Mouse (Mus musculus) kidney, adult 2 months (tissue): ENCODE results near the gene Morn2. TPM values are rescaled to one million over a fixed set of nuclear protein-coding genes. Genes with fewer than 3 reads are reported as not detected.
A peak's percentile ranks its signal among the peaks of the same experiment; 100 is the strongest.

Source experiments
- DNase-seq: peaks from one replicate; pipeline ENCODE4 v3.0.0; 2021
- H3K27ac ChIP-seq: fragments of 200-500 bp; 2 replicates; pipeline ENCODE4 v1.5.1; 2012; ENCODE audit warnings: low read depth, low read length, control low read depth, inconsistent platforms; ENCODE audit not compliant: insufficient read depth
- H3K27me3 ChIP-seq: fragments of 200-500 bp; replicated peaks from 2 replicates; pipeline ENCODE4 v1.6.1; 2012; ENCODE audit warnings: mild to moderate bottlenecking, moderate library complexity, low read length, inconsistent platforms; ENCODE audit not compliant: control insufficient read depth, insufficient read depth
- H3K36me3 ChIP-seq: fragments of 200-500 bp; 2 replicates; pipeline ENCODE4 v1.6.1; 2012; ENCODE audit warnings: mild to moderate bottlenecking, moderate library complexity, low read length, inconsistent platforms; ENCODE audit not compliant: control insufficient read depth, insufficient read depth
- H3K4me1 ChIP-seq: fragments of 200-500 bp; 2 replicates; pipeline ENCODE4 v1.6.1; 2011; ENCODE audit warnings: low read length; ENCODE audit not compliant: control insufficient read depth, insufficient read depth
- H3K4me3 ChIP-seq: fragments of 200-500 bp; 2 replicates; pipeline ENCODE4 v1.5.1; 2011; ENCODE audit warnings: mild to moderate bottlenecking, low read depth, low read length, control low read depth; ENCODE audit not compliant: insufficient read depth
- CTCF ChIP-seq: fragments of 200-500 bp; conservative IDR thresholded peaks from 2 replicates; pipeline ENCODE4 v1.5.1; 2011; ENCODE audit warnings: low read depth, mild to moderate bottlenecking, control low read depth, low read length, moderate library complexity, mixed read lengths; ENCODE audit not compliant: insufficient read depth, insufficient read length
- POLR2A ChIP-seq: fragments of 200-500 bp; IDR thresholded peaks from one replicate; pipeline ENCODE4 v1.6.1; 2011; ENCODE audit warnings: low read depth, low read length, control low read depth
- WGBS: fragments of 180-500 bp; shearing (Covaris S2); methylation state at CpG from one replicate; pipeline ENCODE4 v1.1.7; 2018; 5-methylcytosine and 5-hydroxymethylcytosine counted together
- polyA plus RNA-seq: library from polyadenylated mRNA; depleted of rRNA; stranded (reverse); fragments of >200 nt; gene quantifications from 2 replicates; pipeline ENCODE4 v1.2.3, GENCODE M21; 2012

The Morn2 gene
- polyA plus RNA-seq, 1 experiment = 36.5 TPM

DNA sequence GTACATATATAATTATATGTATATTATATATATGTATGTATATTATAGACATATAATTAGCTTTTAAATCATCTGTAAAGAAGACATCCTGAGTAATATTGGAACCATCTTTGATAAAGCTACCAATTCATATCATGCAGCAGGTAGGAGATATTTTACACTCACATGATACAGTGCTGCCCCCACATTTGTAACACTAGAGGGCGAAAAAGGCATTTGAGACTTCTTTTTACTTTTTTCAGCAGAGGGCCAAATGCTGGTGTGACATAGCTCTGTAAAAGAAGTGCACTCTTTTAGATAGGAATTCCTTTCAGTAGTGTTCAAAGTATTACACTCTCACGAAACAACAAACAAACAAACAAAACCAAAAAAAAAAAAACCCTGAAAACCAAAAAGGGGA is 1.1 kb downstream of the Morn2 start:
- WGBS = 22% methylated on average over 2 of the region's 2 CpGs
- Histone ChIP-seq H3K4me1 (no peaks in the 10 kb centered on the region), H3K27me3 (no peaks in the 10 kb centered on the region), H3K27ac (no peak overlapping the region), H3K36me3 (no peaks in the 10 kb centered on the region), H3K4me3 (no peak overlapping the region)
- peak; percentile 31; the same call in 1 of the 2 replicates for TF ChIP-seq CTCF
- TF ChIP-seq POLR2A = no peak
- peak; percentile 64 for DNase-seq

DNA sequence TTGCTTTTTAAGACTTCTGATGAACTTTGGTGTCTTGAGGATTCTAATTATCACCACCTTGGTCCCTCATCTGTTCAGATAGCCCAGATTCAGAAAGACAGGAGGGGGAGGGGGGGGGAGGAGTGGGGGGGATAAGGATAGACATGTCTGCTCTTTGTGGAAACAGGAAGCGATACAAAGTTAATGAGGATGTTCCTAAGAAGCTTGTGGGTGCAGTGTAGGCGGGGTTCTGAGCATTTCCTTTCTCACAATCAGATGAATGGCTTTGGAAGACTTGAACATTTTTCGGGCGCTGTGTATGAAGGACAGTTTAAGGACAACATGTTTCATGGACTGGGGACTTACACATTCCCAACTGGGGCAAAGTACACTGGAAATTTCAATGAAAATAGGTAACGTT is 5.3 kb downstream of the Morn2 start:
- WGBS = 71% methylated on average over 5 of the region's 5 CpGs
- Histone ChIP-seq H3K4me3 (no peak overlapping the region), H3K4me1 (no peaks in the 10 kb centered on the region), H3K27me3 (no peaks in the 10 kb centered on the region), H3K27ac (no peak overlapping the region), H3K36me3 (no peaks in the 10 kb centered on the region)
- no peak for TF ChIP-seq POLR2A
- TF ChIP-seq CTCF = no peak
- no peak for DNase-seq

DNA sequence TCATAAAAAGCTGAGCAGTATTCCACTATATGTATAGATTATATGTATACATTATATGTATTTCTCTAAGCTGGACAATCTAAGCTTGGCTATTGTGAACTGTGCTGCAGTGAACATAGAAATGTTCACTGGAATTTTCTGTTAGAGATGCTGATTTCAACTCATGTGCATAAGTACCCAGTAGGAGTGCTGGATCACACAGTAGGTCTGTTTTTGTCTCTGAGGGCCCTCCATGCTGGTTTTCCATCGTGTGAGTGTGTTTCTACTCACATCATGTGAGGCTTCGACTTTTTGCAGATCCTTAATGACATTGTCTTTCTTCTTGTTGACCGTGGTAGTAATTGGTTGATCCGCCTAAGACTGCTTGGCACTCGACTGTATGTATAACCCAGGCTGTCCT is 8.8 kb downstream of the Morn2 start:
- 93% methylated on average over 5 of the region's 5 CpGs for WGBS
- no peak overlapping the region for H3K4me3 ChIP-seq
- TF ChIP-seq CTCF = no peak
- TF ChIP-seq POLR2A = no peak

DNA sequence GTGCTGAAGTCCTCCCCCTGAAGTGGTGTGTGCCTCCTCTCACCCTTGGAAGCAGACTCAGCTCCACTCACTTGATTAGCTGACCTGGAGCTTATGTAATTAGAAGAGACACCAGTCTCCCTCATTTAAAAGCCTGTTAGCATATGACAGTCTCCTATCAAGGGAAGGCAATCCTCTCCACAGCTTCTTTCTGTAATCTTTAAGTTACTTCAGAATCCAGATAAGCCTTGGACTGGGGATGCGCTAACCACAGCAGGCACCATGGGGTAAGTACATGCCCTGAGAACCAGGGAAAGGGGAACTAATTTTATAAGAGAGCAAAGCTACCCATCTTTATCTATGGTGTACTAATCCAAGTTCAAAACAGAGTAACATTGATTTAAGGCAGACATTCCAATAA is 17.2 kb downstream of the Morn2 start, which contains the start of gene Arhgef33:
Gene Arhgef33, plus strand, starts transcription at position 157 of the 400 bp plus-strand sequence.
- DNase-seq = no peak
- Histone ChIP-seq H3K4me1 (no peaks in the 10 kb centered on the region), H3K27me3 (no peaks in the 10 kb centered on the region), H3K4me3 (no peak within 1 kb of the TSS), H3K36me3 (no peaks in the 10 kb centered on the region), H3K27ac (no peak within 1 kb of the TSS)
- WGBS = 98% methylated on average over 1 of the region's 1 CpGs
- TF ChIP-seq POLR2A (no peak), CTCF (no peak)

More for the DNA sequence above, 8.8 kb downstream of the Morn2 start:
- Histone ChIP-seq H3K27me3 (no peaks in the 10 kb centered on the region), H3K36me3 (no peaks in the 10 kb centered on the region), H3K27ac (no peak overlapping the region), H3K4me1 (no peaks in the 10 kb centered on the region)
- DNase-seq = no peak

DNA sequence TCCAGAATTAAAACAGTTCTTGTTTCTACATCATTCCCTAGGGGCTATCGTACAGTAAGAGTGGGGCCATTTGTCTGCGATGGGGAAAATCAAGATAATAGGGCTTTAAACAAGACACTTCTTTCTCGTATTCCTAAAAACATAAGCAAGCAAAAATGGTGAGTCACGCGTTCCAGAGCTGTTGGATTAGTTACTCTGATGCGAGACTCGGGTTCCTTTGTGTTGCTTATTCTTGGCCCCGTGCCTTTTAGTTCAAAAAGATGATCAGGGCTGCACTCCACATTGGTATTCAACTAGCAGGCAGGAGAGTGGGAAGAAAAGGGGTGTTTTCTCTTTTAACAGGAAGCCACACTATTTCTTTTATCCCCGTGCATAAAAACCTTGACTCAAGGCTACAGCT is 21.8 kb downstream of the Morn2 start:
- Histone ChIP-seq H3K27ac (no peak overlapping the region), H3K4me1 (no peaks in the 10 kb centered on the region), H3K27me3 (no peaks in the 10 kb centered on the region), H3K36me3 (no peaks in the 10 kb centered on the region), H3K4me3 (no peak overlapping the region)
- TF ChIP-seq POLR2A = no peak
- no peak for TF ChIP-seq CTCF
- 70% methylated on average over 9 of the region's 9 CpGs for WGBS
- DNase-seq = no peak

DNA sequence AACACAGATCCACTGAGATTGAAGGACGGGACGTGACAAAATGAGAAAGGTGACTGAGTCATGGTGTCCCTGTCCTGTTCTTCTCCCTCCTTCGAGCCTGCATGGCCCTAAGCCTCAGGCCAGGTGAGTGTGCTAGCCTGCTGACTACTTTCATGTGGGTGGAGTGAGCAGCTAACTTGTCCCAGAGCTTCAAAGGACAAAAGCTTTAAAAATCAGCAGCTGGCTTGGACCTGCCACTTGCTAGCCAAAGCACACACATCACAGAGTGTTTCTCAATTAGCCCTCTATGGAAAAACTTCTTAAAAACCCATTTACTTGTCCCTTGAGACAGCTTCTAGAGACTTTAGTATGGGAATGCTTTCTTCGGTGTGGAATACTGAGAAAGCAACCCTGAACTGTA is 22.4 kb downstream of the Morn2 start:
- no peak for DNase-seq
- TF ChIP-seq POLR2A = no peak
- no peak for TF ChIP-seq CTCF
- H3K4me3 ChIP-seq = no peak overlapping the region
- H3K27ac ChIP-seq = no peak overlapping the region
- WGBS = 76% methylated on average over 4 of the region's 4 CpGs
- H3K27me3 ChIP-seq = no peaks in the 10 kb centered on the region
- H3K36me3 ChIP-seq = no peaks in the 10 kb centered on the region
- H3K4me1 ChIP-seq = no peaks in the 10 kb centered on the region

DNA sequence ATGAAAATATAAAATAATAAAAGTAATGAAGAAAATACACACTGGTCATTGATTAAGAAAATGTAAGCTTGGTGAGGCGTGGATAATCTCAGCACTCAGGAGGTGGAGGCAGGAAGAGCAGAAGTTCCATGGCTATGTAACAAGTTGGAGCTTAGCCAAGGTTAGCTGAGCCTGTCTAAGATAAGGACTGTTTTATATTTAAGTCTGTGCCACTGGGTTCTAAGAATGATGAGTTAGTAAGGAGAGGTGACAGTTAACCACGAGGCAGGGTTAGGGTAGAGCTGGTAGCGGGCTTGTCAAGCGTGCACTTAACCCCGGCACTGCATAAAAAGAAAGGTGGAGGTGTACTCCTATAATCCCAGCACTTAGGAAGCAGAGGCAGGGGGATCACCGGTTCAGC is 32.2 kb downstream of the Morn2 start:
- H3K27ac ChIP-seq = no peak overlapping the region
- H3K36me3 ChIP-seq = no peaks in the 10 kb centered on the region
- no peak for DNase-seq
- H3K4me3 ChIP-seq = no peak overlapping the region
- 76% methylated on average over 6 of the region's 6 CpGs for WGBS
- H3K27me3 ChIP-seq = no peaks in the 10 kb centered on the region
- TF ChIP-seq CTCF = no peak
- TF ChIP-seq POLR2A = no peak
- no peaks in the 10 kb centered on the region for H3K4me1 ChIP-seq
